Comparison of ENCODE assay signal across 16 mouse cellular contexts in the genomic region with DNA sequence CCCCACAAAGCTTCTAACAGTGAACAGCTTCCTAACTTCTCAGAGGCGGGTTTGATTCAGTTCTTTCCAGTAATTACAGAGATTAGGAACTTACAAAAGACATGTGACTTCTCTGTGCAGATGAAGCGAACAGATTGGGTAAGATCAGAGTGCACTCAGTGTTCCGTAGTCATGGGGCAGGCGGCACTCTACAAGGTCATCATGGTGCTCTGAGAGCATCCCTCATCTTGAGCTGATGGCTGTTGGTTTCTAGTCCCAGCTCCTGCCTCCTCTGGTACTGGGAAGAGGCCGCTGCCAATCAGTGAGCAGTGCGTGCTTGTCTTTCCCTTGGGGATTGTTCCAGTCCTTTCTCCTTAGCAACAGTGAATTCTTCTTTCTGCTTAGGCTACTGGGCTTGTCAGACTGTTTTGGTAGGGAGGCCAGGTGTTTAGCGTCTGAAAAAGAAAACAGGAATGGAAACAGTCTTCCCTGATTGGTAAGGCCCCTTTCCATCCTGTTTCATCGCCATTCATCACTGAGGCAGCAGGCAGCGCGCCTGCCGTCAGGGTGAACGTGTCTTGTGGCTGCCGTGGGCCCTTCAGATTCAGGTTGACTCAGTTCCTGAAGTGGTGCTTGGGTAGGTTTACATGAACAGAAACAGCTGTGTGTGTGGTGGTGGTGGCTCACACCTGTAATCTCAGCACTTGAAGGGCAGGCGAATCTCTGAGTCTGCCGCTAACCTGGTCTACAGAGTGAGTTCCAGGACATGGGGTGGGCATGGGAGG. TPM values are rescaled to one million over a fixed set of nuclear protein-coding genes. Genes with fewer than 3 reads are reported as not detected.
DNase-seq lines count a peak whose midpoint lies in the region; ATAC-seq lines count a peak whose summit lies in the region.
"Had no signal": no experiment of that assay in that cellular context is flagged by ENCODE, and none has a peak within 500 bp of the region (broad histone marks: within the 10 kb centered on the region; RNA-seq: fewer than 3 reads in every experiment).

No protein-coding gene starts in this region.

- H3K9ac ChIP-seq in midbrain, embryonic 11.5 days (ENCODE audit: low read length): no peak overlapping the region
- H3K9ac ChIP-seq in forebrain, embryonic 12.5 days: no peak overlapping the region
- H3K9ac ChIP-seq: forebrain, postnatal 0 days; limb, embryonic 15.5 days had no signal

- H3K27ac ChIP-seq in midbrain, embryonic 11.5 days (ENCODE audit: low read depth, low read length): no peak overlapping the region
- H3K27ac ChIP-seq in midbrain, embryonic 10.5 days (replicated peaks): no peak overlapping the region
- H3K27ac ChIP-seq in forebrain, embryonic 12.5 days: no peak overlapping the region
- H3K27ac ChIP-seq: limb, embryonic 15.5 days; macrophage had no signal

- no peaks in the 10 kb centered on the region for H3K4me1 ChIP-seq in midbrain, embryonic 11.5 days (ENCODE audit: control insufficient read depth, insufficient read depth, low read length)
- H3K4me1 ChIP-seq in midbrain, embryonic 10.5 days: no peaks in the 10 kb centered on the region
- H3K4me1 ChIP-seq in forebrain, embryonic 12.5 days: no peaks in the 10 kb centered on the region

- H3K27me3 ChIP-seq in midbrain, embryonic 11.5 days (ENCODE audit: control insufficient read depth, insufficient read depth, low read length): no peaks in the 10 kb centered on the region
- H3K27me3 ChIP-seq in midbrain, embryonic 10.5 days (ENCODE audit: low read depth, poor library complexity, severe bottlenecking): no peaks in the 10 kb centered on the region
- no peaks in the 10 kb centered on the region for H3K27me3 ChIP-seq in forebrain, embryonic 12.5 days
- H3K27me3 ChIP-seq: limb, embryonic 15.5 days had no signal

- WGBS in midbrain, embryonic 11.5 days: 88% methylated on average over 15 of the region's 15 CpGs
- 90% methylated on average over 15 of the region's 15 CpGs for WGBS in midbrain, embryonic 10.5 days
- WGBS in forebrain, embryonic 12.5 days: 83% methylated on average over 15 of the region's 15 CpGs

- H3K36me3 ChIP-seq in midbrain, embryonic 11.5 days (ENCODE audit: control insufficient read depth, insufficient read depth, low read length): no peaks in the 10 kb centered on the region
- peaks cover 8% of the 10 kb centered on the region; the same call in 1 of the 2 replicates for H3K36me3 ChIP-seq in midbrain, embryonic 10.5 days
- no peaks in the 10 kb centered on the region for H3K36me3 ChIP-seq in forebrain, embryonic 12.5 days (replicated peaks)

- ATAC-seq in midbrain, embryonic 11.5 days (ENCODE audit: low FRiP score): no peak
- peak; percentile 71 for ATAC-seq in inflammation-experienced regulatory T-cells, adult 6 months
- ATAC-seq in forebrain, embryonic 12.5 days (ENCODE audit: low FRiP score): no peak
- ATAC-seq: forebrain, postnatal 0 days; intestine, embryonic 16.5 days had no signal

- peak; percentile 49 for DNase-seq in midbrain, embryonic 11.5 days (ENCODE audit: low spot score, missing footprints)
- no peak for DNase-seq in midbrain, embryonic 10.5 days (ENCODE audit: low spot score)
- peak; percentile 25 to 46 for DNase-seq in CD8-positive naive resting alpha-beta T cell, adult 2 months (ENCODE audit: low read depth in 2 of 2, low spot score in 2 of 2)
- DNase-seq in thymus, postnatal 25 days: peak; percentile 57
- DNase-seq in left cerebral cortex, adult 18-20 months (ENCODE audit: low spot score in 2 of 2): no peak
- DNase-seq: cerebellum, adult 8-10 months; embryo, embryonic 11 days; forebrain, postnatal 0 days; gastrocnemius, postnatal 25 days; heart, postnatal 36 days had no signal

- no peaks in the 10 kb centered on the region for H3K9me3 ChIP-seq in midbrain, embryonic 11.5 days (ENCODE audit: control insufficient read depth, low read length)
- H3K9me3 ChIP-seq in midbrain, embryonic 10.5 days (replicated peaks): no peaks in the 10 kb centered on the region
- H3K9me3 ChIP-seq in forebrain, embryonic 12.5 days: no peaks in the 10 kb centered on the region
- H3K9me3 ChIP-seq: limb, embryonic 15.5 days had no signal

- H3K4me3 ChIP-seq in midbrain, embryonic 11.5 days (ENCODE audit: low read depth, low read length): no peak overlapping the region
- no peak overlapping the region for H3K4me3 ChIP-seq in midbrain, embryonic 10.5 days
- H3K4me3 ChIP-seq in forebrain, embryonic 12.5 days (replicated peaks): no peak overlapping the region
- H3K4me3 ChIP-seq: limb, embryonic 15.5 days; myocyte had no signal

- H3K4me2 ChIP-seq in midbrain, embryonic 11.5 days: no peak overlapping the region
- no peak overlapping the region for H3K4me2 ChIP-seq in forebrain, embryonic 12.5 days
- H3K4me2 ChIP-seq: limb, embryonic 15.5 days had no signal

RNA-seq across cellular contexts. Expression of gene Lclat1, which starts 54.8 kb away (rescaled TPM):
- polyA plus RNA-seq in midbrain, embryonic 11.5 days (2014; fragmentation: Nextera tagmentation; extraction: Ambion mirVana): 14.1 and 14.3 TPM in 2 replicates
- polyA plus RNA-seq in midbrain, embryonic 10.5 days (2016; fragmentation: Nextera tagmentation; extraction: Ambion mirVana): 9.0 and 9.2 TPM in 2 replicates
- polyA plus RNA-seq in inflammation-experienced regulatory T-cells, adult 6 months (2017; shearing (Covaris generic)): 10 to 100 TPM; 53.4 to 55.6 (median 53.7) TPM
- total RNA-seq in left cerebral cortex, adult 18-20 months (2021): 10 to 100 TPM; 32.8 to 38.8 TPM
- polyA plus RNA-seq in forebrain, embryonic 12.5 days (2016; fragmentation: Nextera tagmentation; extraction: Ambion mirVana): 9.8 and 10.8 TPM in 2 replicates

Comparison
In these comparisons a context has a peak if more than half of its experiments do, and no peak if none do; other contexts are left out.
1. DNase-seq: peak in midbrain, embryonic 11.5 days (single experiment), CD8-positive naive resting alpha-beta T cell, adult 2 months (2 of 2) and thymus, postnatal 25 days (single experiment); none in midbrain, embryonic 10.5 days (single experiment) and left cerebral cortex, adult 18-20 months (0 of 2).